Mouse (Mus musculus) forebrain, embryonic 15.5 days (tissue): ENCODE data around the gene Etfbkmt. TPM values are rescaled to one million over a fixed set of nuclear protein-coding genes. Genes with fewer than 3 reads are reported as not detected.
"Not testable (repeated sequence)": the region's sequence is repeated elsewhere in the genome, so short reads cannot be mapped to it uniquely, and the experiment has no call there.

ENCODE experiments used
- ATAC-seq: fragments of 200-750 bp; cut with Nextera tagmentation; replicated peaks from 2 replicates; pipeline ENCODE4 v1.8.0; 2017; ENCODE audit warnings: mild to moderate bottlenecking, moderate TSS enrichment, moderate library complexity
- H3K27ac ChIP-seq: fragments of 300-500 bp; sonication (generic); replicated peaks from 2 replicates; pipeline ENCODE4 v1.5.1; 2015; ENCODE audit warnings: mild to moderate bottlenecking, inconsistent platforms
- H3K27me3 ChIP-seq: fragments of 300-500 bp; sonication (generic); 2 replicates; pipeline ENCODE4 v1.6.1; 2015; ENCODE audit warnings: inconsistent platforms
- H3K36me3 ChIP-seq: fragments of 300-500 bp; sonication (generic); 2 replicates; pipeline ENCODE4 v1.6.1; 2015; ENCODE audit warnings: mild to moderate bottlenecking, inconsistent platforms
- H3K4me1 ChIP-seq: fragments of 300-500 bp; sonication (generic); 2 replicates; pipeline ENCODE4 v1.6.1; 2015; ENCODE audit warnings: inconsistent platforms
- H3K4me2 ChIP-seq: fragments of 300-500 bp; sonication (generic); replicated peaks from 2 replicates; pipeline ENCODE4 v1.6.1; 2015; ENCODE audit warnings: mild to moderate bottlenecking, inconsistent platforms
- H3K4me3 ChIP-seq: fragments of 300-500 bp; sonication (generic); 2 replicates; pipeline ENCODE4 v1.5.1; 2015; ENCODE audit warnings: mild to moderate bottlenecking, inconsistent platforms
- H3K9ac ChIP-seq: fragments of 300-500 bp; sonication (generic); replicated peaks from 2 replicates; pipeline ENCODE4 v1.6.1; 2015; ENCODE audit warnings: mild to moderate bottlenecking, inconsistent platforms
- H3K9me3 ChIP-seq: fragments of 300-500 bp; sonication (generic); 2 replicates; pipeline ENCODE4 v1.6.1; 2016; ENCODE audit warnings: inconsistent platforms
- WGBS: fragments of 180-500 bp; shearing (Covaris S2); methylation state at CpG from one replicate; pipeline ENCODE4 v1.1.7; 2015; ENCODE audit warnings: mixed read lengths; 5-methylcytosine and 5-hydroxymethylcytosine counted together
- polyA plus RNA-seq: library from polyadenylated mRNA; unstranded; fragments of >200 nt; fragmentation: Nextera tagmentation; extraction: Ambion mirVana; gene quantifications from 2 replicates; pipeline ENCODE4 v1.2.1, GENCODE M21; 2015

Gene Etfbkmt
- polyA plus RNA-seq, 1 experiment from 2014 or later: 7.5 TPM

DNA sequence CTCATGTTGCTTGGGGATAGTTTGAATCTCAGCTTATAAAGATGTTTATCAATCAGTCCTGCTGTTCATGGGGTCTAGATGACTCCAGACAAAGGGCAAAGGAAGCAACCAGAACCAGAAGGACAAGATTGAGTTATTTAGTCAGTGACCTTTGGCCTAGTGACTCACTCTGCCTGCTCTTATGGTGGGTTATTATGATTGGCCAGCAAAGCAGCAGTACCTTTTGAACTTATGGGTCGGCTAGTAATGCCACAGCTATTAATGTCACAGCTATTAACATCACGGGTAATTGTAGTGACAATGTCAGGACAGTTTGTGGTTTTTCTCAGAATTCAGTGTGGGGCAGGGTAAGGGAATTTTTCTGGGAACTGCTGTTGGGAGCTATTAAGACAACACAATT, 1.7 kb upstream of the Etfbkmt start:
- Histone ChIP-seq H3K9ac (no peak overlapping the region), H3K27me3 (no peaks in the 10 kb centered on the region), H3K4me1 (peaks cover 11% of the 10 kb centered on the region), H3K27ac (no peak overlapping the region), H3K4me3 (no peak overlapping the region), H3K9me3 (no peaks in the 10 kb centered on the region), H3K4me2 (no peak overlapping the region), H3K36me3 (no peaks in the 10 kb centered on the region)
- no peak for ATAC-seq
- WGBS: 83% methylated on average over 2 of the region's 2 CpGs

DNA sequence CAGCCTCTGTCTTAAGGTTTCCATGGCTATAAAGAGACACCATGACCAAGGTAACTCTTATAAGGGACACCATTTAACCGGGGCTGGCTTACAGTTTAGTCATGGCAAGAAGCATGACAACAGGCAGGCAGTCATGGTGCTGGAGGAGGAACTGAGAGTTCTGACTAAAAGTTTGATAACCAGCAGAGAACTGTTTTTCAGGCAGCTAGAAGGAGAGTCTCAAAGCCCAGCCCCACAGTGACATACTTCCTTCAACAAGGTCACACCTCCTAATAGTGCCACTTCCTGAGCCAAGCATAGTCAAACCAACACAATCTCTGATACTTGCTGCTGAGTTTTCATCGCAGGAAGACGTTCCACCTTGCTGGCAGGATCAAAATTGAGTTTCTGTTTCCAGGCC, 638 bp upstream of the Etfbkmt start:
- Histone ChIP-seq H3K4me2 (no peak overlapping the region), H3K9me3 (no peaks in the 10 kb centered on the region), H3K4me1 (peaks cover 11% of the 10 kb centered on the region), H3K9ac (no peak overlapping the region), H3K4me3 (no peak overlapping the region), H3K36me3 (no peaks in the 10 kb centered on the region), H3K27ac (no peak overlapping the region), H3K27me3 (no peaks in the 10 kb centered on the region)
- no peak for ATAC-seq
- 91% methylated on average over 3 of the region's 3 CpGs for WGBS

- Histone ChIP-seq H3K27me3 (no peaks in the 10 kb centered on the region), H3K4me2 (peak overlapping the region; percentile 63), H3K9me3 (no peaks in the 10 kb centered on the region), H3K36me3 (no peaks in the 10 kb centered on the region), H3K9ac (peak overlapping the region; percentile 32), H3K4me1 (peaks cover 11% of the 10 kb centered on the region), H3K27ac (no peak overlapping the region), H3K4me3 (peak overlapping the region; percentile 46)
- ATAC-seq: peak; percentile 90
- 5% methylated on average over 36 of the region's 36 CpGs for WGBS
Measured at GRCm38 (mm10) chr6:149141393-149142173, 1.9 kb downstream of the Etfbkmt start.

DNA sequence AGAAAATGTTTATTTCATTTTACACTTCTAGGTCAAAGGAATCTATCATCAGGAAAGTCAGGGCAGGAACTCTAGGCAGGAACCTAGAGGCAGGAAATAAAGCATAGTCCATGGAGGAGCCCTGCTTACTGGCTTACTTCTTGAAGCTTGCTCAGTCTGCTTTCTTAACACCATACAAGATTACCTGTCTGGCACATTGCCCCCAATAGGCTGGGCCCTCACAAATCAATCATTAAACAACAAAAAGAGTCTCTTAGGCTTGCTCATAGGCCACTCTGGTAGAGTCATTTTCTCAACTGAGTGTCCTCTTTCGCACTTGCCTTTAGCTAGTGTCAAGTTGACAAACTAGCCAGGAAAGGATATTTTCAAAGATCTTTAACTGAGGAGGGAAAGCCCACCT, 5.5 kb downstream of the Etfbkmt start:
- no peaks in the 10 kb centered on the region for H3K36me3 ChIP-seq
- ATAC-seq: no peak
- no peak overlapping the region for H3K9ac ChIP-seq
- peaks cover 11% of the 10 kb centered on the region for H3K4me1 ChIP-seq
- 98% methylated on average over 1 of the region's 1 CpGs for WGBS
- no peak overlapping the region for H3K4me3 ChIP-seq
- no peak overlapping the region for H3K4me2 ChIP-seq
- no peaks in the 10 kb centered on the region for H3K27me3 ChIP-seq
- H3K9me3 ChIP-seq: no peaks in the 10 kb centered on the region
- no peak overlapping the region for H3K27ac ChIP-seq

DNA sequence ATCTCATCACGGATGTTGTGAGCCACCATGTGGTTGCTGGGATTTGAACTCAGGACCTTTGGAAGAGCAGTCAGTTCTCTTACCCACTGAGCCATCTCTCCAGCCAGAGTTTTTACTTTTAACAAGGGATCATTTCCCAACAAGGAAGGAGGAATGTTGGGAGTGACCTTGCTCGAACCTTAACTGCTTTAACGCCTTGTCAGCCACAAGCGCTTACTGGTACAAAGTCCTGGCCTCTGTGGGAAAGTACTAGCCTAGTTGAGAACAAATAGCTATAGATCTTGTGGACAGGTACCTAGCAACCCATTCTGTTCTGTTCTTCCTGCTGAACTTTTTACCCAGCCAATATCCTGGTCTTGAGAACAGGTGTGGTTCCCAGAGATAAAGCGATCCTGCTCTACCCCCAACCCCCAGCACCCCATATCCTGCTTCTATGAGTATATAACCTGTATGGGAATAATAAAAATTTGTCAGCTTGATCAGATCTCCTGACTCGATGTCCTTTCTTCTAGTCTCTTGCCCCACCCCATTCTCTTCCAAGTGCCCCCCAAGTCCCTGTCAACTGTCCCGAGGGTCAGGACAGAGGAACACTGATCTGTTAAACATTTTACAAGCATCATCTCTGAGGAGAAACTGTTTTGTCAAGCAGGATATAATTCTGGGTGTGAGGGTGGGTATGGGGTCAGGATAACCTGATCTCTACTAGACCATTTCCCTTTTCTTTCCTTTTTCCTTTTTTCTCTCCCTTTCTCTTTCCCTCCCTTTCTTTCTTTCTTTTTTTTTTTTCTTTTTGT, 9.0 kb downstream of the Etfbkmt start:
- WGBS: 90% methylated on average over 7 of the region's 7 CpGs
- Histone ChIP-seq H3K9ac (no peak overlapping the region), H3K4me1 (no peaks in the 10 kb centered on the region), H3K4me2 (no peak overlapping the region), H3K36me3 (peaks cover 9% of the 10 kb centered on the region; the same call in 1 of the 2 replicates), H3K4me3 (no peak overlapping the region), H3K27me3 (no peaks in the 10 kb centered on the region), H3K27ac (no peak overlapping the region), H3K9me3 (no peaks in the 10 kb centered on the region)
- ATAC-seq: no peak

DNA sequence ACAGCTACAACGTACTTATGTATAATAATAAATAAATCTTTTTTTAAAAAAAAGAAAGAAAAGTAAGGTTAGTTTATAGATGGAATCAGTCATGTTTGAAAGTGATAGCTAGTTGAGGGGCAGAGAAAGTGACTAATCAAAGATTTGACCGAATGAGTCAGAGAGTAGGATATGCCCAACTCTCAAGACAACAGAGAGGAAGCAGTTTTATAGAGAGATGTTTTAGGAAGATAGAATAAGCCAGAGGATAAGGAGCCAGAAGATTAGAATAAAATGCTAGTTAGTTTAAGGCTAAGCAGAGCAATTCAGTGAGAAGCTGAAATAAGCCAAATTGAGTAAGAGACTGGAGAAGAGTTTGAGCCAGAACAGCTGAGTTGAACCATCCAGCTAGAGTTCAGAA, 12.5 kb downstream of the Etfbkmt start:
- ATAC-seq: no peak
- Histone ChIP-seq H3K27me3 (no peaks in the 10 kb centered on the region), H3K27ac (no peak overlapping the region), H3K36me3 (peaks cover 16% of the 10 kb centered on the region), H3K9ac (no peak overlapping the region), H3K4me3 (no peak overlapping the region), H3K4me1 (no peaks in the 10 kb centered on the region), H3K9me3 (no peaks in the 10 kb centered on the region), H3K4me2 (no peak overlapping the region)
- 92% methylated on average over 2 of the region's 2 CpGs for WGBS

GRCm38 (mm10) chr6:149153473-149154115, 13.9 kb downstream of the Etfbkmt start:
- Histone ChIP-seq H3K4me1 (no peaks in the 10 kb centered on the region), H3K9ac (no peak overlapping the region), H3K4me2 (no peak overlapping the region), H3K9me3 (no peaks in the 10 kb centered on the region), H3K27me3 (no peaks in the 10 kb centered on the region), H3K27ac (no peak overlapping the region), H3K36me3 (peaks cover 26% of the 10 kb centered on the region), H3K4me3 (no peak overlapping the region)
- WGBS: 44% methylated on average over 6 of the region's 6 CpGs
- ATAC-seq: no peak

DNA sequence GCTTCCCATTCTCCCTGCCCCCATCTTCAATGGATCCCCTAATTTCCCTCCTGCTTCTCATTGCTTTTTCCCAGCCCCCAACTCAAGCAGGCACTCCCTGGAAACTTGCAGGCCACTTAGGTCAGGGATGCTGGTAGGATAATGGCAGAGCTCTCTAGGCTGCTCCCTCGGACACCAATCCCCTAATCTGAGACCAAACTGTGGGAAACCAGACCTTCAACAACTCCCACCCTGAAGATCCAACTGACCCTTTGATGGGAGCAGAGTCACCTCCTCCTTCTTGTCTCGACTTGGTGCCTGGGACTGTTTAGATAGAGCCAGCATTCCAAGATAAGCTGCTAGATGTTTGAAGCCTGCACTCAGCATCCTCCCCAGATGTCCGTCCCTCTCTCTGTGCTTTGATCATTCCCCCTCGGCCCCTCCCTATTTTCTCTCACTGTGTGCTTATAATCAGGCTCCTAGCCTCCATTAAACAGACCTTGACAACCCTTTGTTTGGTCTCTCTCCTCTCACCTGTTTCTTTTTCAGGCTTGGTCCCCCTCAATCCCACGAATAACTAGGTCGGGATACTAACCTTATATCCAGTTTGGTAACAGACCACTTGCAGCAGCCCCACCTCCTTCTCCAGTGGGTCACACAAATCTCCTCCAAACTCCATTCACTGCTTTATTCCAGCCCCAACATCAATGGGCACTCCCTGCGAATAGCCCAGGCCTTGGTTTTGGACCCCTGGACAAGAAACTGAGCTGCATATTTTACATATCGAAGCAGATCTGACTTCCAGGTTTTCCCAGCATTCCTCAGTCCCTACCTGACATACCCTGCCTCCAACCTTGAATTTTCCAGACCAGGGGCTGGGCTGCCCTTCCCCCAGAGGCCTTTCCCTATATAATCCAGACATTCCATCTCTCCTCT, 14.7 kb downstream of the Etfbkmt start:
- Histone ChIP-seq H3K4me1 (no peaks in the 10 kb centered on the region), H3K4me2 (no peak overlapping the region), H3K27ac (no peak overlapping the region), H3K27me3 (no peaks in the 10 kb centered on the region), H3K9ac (no peak overlapping the region), H3K4me3 (no peak overlapping the region), H3K9me3 (no peaks in the 10 kb centered on the region), H3K36me3 (peaks cover 32% of the 10 kb centered on the region)
- ATAC-seq: peak; percentile 29; the same call in 1 of the 2 replicates
- 12% methylated on average over 8 of the region's 8 CpGs for WGBS

DNA sequence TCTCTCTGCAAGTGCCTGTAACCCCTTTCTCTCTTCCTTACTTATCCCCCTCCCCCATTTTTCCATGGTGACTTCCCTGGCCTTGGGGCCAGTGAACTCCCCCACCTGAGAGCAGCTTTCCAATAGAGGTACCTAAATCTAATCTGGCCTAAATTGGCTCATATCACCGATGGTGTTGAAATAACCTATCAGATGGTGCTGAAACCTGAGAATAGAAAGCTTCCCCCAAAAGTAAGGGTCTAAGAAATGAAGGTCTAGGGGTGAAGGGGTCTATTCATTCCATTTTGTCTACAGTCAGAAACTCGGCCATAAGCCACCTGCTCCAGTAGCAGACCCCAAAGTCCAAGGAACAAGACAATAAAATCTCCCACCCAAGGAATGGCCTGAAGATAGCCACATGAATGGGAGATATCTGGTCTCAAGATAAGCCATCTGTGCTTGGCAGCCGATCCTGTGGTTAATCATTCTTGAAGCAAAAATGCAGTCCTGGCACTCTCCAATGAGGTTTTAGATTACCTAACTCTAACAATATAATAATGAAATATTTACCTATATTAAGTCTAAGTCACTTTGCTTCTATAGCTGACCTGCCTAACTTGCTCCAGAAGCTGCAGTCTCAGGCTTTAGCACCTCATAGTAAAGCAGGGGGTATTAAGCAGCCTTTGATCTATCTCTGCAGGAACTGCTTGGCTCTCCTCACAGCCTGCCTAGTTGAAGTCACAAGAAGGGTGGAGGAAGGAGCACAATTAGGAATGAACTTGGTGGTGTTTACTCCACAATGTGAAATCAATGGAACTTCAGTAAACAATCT, 15.6 kb downstream of the Etfbkmt start:
- H3K4me2 ChIP-seq: no peak overlapping the region
- H3K36me3 ChIP-seq: peaks cover 36% of the 10 kb centered on the region
- no peak overlapping the region for H3K4me3 ChIP-seq
- no peak overlapping the region for H3K9ac ChIP-seq
- no peaks in the 10 kb centered on the region for H3K27me3 ChIP-seq
- 74% methylated on average over 3 of the region's 3 CpGs for WGBS
- no peak for ATAC-seq
- H3K9me3 ChIP-seq: no peaks in the 10 kb centered on the region
- H3K27ac ChIP-seq: no peak overlapping the region
- no peaks in the 10 kb centered on the region for H3K4me1 ChIP-seq

DNA sequence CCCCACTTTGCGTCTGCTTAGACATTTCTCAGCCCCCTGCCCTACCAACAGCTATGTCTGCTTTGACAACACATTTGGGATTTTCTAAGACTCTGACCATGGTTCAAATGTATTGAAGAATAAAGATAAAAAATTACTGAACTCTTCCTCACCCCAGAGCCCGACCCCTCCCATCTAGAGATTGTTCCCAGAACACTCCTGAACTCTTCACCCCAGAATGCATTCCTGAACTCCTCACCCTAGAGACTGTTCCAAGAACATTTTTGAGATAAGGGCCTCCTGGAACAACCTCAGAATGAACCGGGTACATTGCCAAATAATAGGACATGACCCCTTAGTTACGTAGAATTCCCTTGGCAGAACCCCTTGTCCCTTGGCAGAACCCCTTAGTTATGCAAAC, 27.4 kb downstream of the Etfbkmt start:
- WGBS: 92% methylated on average over 3 of the region's 4 CpGs

DNA sequence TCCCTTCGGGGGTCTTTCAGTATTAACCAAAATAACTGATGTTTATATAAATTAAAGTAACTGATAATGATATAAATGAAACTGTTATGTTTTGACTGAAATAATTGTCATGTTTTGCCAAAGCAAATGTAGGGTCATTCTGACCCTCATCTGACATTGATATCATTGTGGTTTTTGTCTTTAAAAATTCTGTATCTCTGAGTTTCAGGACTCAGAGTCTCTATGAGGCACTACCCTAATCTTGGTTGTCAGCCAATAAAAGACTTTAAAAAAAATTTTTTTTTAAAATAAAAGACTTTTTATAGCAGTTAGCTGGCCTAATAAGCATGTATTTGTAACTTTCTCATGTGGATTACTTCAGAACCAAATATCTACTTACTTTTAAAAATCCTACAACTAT, 28.0 kb downstream of the Etfbkmt start:
- Histone ChIP-seq H3K36me3 (peaks cover 60% of the 10 kb centered on the region), H3K27ac (no peak overlapping the region), H3K27me3 (no peaks in the 10 kb centered on the region), H3K4me2 (no peak overlapping the region), H3K9ac (no peak overlapping the region), H3K9me3 (no peaks in the 10 kb centered on the region), H3K4me1 (no peaks in the 10 kb centered on the region), H3K4me3 (no peak overlapping the region)
- 88% methylated on average over 1 of the region's 1 CpGs for WGBS
- ATAC-seq: no peak

More for the DNA sequence above, 27.4 kb downstream of the Etfbkmt start:
- H3K9me3 ChIP-seq, ATAC-seq, H3K9ac ChIP-seq, H3K4me1 ChIP-seq, H3K4me2 ChIP-seq, H3K4me3 ChIP-seq, H3K27ac ChIP-seq, H3K27me3 ChIP-seq: not testable (repeated sequence)
- peaks cover 64% of the 10 kb centered on the region for H3K36me3 ChIP-seq
